Mouse (Mus musculus): ENCODE results near the gene Fbp2.

GRCm38 (mm10) chr13:62893044-62893842 lies 35.0 kb upstream of the Fbp2 start:
- TF ChIP-seq MAX (IDR thresholded peaks at IDR 0.05; ENCODE audit: low read depth) (no peak), E2F4 (IDR thresholded peaks at IDR 0.05; ENCODE audit: insufficient read depth) (no peak), POLR2A (IDR thresholded peaks at IDR 0.05; ENCODE audit: insufficient read length, low read depth) (no peak), MYOG (IDR thresholded peaks at IDR 0.05; ENCODE audit: control insufficient read depth in 1 of 3, insufficient read depth in 1 of 3, insufficient read length in 2 of 3, low read depth in 2 of 3) (no peak), SRF (IDR thresholded peaks at IDR 0.05; ENCODE audit: control insufficient read depth, insufficient read length, low read depth) (no peak), POLR2AphosphoS2 (IDR thresholded peaks at IDR 0.05; ENCODE audit: insufficient read length, low read depth) (no peak), USF1 (IDR thresholded peaks at IDR 0.05; ENCODE audit: low read depth) (no peak), TCF3 (IDR thresholded peaks at IDR 0.05; ENCODE audit: insufficient read length, low read depth) (no peak), MYOD1 (IDR thresholded peaks at IDR 0.05; ENCODE audit: control insufficient read depth in 1 of 3, insufficient read length in 2 of 3, low read depth in 2 of 3) (no peak), CEBPB (IDR thresholded peaks at IDR 0.05; ENCODE audit: insufficient read depth, poor library complexity, severe bottlenecking) (no peak)

All from myocyte (in vitro differentiated cells).